Comparison of ENCODE assay signal across 18 mouse cellular contexts in the genomic region with DNA sequence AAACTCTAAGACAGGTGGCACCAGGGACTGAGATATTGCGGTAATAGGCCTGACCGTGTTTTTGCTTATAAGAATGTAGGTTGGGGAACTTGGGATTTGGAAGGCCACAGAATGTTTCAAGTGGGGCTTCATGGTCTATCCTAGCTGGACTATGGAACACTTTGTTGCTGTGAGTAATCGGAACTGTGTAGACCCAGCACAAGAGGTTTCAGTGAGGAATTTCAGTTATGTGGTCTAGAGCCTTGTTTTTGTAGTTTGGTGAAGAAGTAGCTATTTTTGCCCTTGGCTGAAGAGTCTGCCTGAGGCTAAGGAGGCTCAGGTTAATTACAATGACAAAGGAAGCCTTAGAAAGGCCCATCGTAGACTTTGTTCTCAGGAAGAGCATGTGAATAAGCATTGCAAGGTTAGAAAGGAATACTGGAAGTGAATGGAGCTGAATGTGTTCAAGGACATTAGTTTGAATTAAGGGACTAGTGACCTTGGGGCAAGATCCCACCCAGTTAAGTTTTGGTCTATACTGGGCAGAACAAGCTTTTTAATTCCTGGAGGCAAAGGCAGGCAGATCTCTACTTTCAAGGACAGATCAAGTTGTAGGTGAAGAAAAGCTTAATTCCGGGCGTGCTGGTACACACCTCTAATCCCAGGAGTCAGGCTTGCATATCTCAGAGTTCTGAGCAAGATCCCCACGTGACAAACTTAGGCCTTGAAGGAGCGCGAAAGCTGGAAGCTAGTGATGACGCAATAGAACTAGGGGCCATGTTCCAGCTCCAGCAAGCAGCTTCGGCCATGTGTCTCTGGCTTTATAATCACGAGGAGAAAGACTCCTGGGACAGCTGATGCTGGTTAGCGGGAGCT. TPM values are rescaled to one million over a fixed set of nuclear protein-coding genes. Genes with fewer than 3 reads are reported as not detected.
A peak's percentile ranks its signal among the peaks of the same experiment; 100 is the strongest.
DNase-seq lines count a peak whose midpoint lies in the region; ATAC-seq lines count a peak whose summit lies in the region.
"Had no signal": no experiment of that assay in that cellular context is flagged by ENCODE, and none has a peak within 500 bp of the region (broad histone marks: within the 10 kb centered on the region; RNA-seq: fewer than 3 reads in every experiment).

No protein-coding gene starts in this region.

- 84% methylated on average over 13 of the region's 13 CpGs for WGBS in intestine, embryonic 16.5 days
- 87% methylated on average over 13 of the region's 13 CpGs for WGBS in hindbrain, embryonic 10.5 days

- ATAC-seq in intestine, embryonic 16.5 days, result peak; percentile 30; the same call in 1 of the 2 replicates
- ATAC-seq: CD4-positive, CD25-positive, alpha-beta regulatory T cell, adult 4 months; forebrain, postnatal 0 days; hindbrain, postnatal 0 days; midbrain, embryonic 16.5 days had no signal

- no peaks in the 10 kb centered on the region for H3K27me3 ChIP-seq in intestine, embryonic 16.5 days (replicated peaks; ENCODE audit: control insufficient read depth, insufficient read depth, low read length)
- H3K27me3 ChIP-seq in hindbrain, embryonic 10.5 days (ENCODE audit: insufficient read depth, poor library complexity, severe bottlenecking), result no peaks in the 10 kb centered on the region
- H3K27me3 ChIP-seq: megakaryocyte, embryonic 14.5 days had no signal

- H3K27ac ChIP-seq in intestine, embryonic 16.5 days (ENCODE audit: low read length), result no peak overlapping the region
- no peak overlapping the region for H3K27ac ChIP-seq in hindbrain, embryonic 10.5 days
- H3K27ac ChIP-seq: gastrocnemius, adult 2 months; hindbrain, postnatal 0 days had no signal

- peaks cover 41% of the 10 kb centered on the region for H3K36me3 ChIP-seq in intestine, embryonic 16.5 days (ENCODE audit: control insufficient read depth, insufficient read depth, low read length)
- H3K36me3 ChIP-seq in hindbrain, embryonic 10.5 days, result peaks cover 100% of the 10 kb centered on the region

- no peaks in the 10 kb centered on the region for H3K4me1 ChIP-seq in intestine, embryonic 16.5 days (ENCODE audit: control insufficient read depth, insufficient read depth, low read length)
- H3K4me1 ChIP-seq in hindbrain, embryonic 10.5 days (replicated peaks), result peaks cover 6% of the 10 kb centered on the region; the same call in 1 of the 2 replicates

- H3K4me3 ChIP-seq in intestine, embryonic 16.5 days (ENCODE audit: low read length), result no peak overlapping the region
- H3K4me3 ChIP-seq in hindbrain, embryonic 10.5 days, result no peak overlapping the region
- H3K4me3 ChIP-seq: gastrocnemius, adult 2 months; megakaryocyte, embryonic 14.5 days had no signal

- no peak overlapping the region for H3K9ac ChIP-seq in intestine, embryonic 16.5 days (ENCODE audit: low read depth, low read length)
- H3K9ac ChIP-seq: forebrain, postnatal 0 days had no signal

- H3K4me2 ChIP-seq in intestine, embryonic 16.5 days (ENCODE audit: low read depth, low read length), result no peak overlapping the region

- no peaks in the 10 kb centered on the region for H3K9me3 ChIP-seq in intestine, embryonic 16.5 days (ENCODE audit: control insufficient read depth, low read length)
- no peaks in the 10 kb centered on the region for H3K9me3 ChIP-seq in hindbrain, embryonic 10.5 days
- H3K9me3 ChIP-seq: megakaryocyte, embryonic 14.5 days had no signal

- peak; percentile 40 to 53 for DNase-seq in lung, adult 18-20 months
- DNase-seq in lung, postnatal 10 days, result no peak
- peak; percentile 99 for DNase-seq in ES-CJ7 (ENCODE audit: low read depth, low spot score)
- peak; percentile 98 for DNase-seq in ZHBTc4 (ENCODE audit: low read depth, low spot score)
- no peak for DNase-seq in hindbrain, embryonic 10.5 days (ENCODE audit: low spot score)
- DNase-seq in left cerebral cortex, adult 18-20 months (ENCODE audit: low spot score in 2 of 2), result no peak
- no peak for DNase-seq in gastrocnemius, postnatal 25 days
- DNase-seq: cerebellum, adult 9-10 months; forebrain, postnatal 0 days; gastrocnemius, adult 2 months; heart, postnatal 10 days; right cerebral cortex, postnatal 14 days; thymus, adult 2 months had no signal

RNA-seq across cellular contexts. Expression of gene Brd1, which starts 25.1 kb away (rescaled TPM):
- polyA plus RNA-seq in intestine, embryonic 16.5 days (2015; fragmentation: Nextera tagmentation; extraction: Ambion mirVana), result 13.4 and 14.1 TPM in 2 replicates
- polyA plus RNA-seq in hindbrain, embryonic 10.5 days (2016; fragmentation: Nextera tagmentation; extraction: Ambion mirVana), result 16.9 and 19.6 TPM in 2 replicates
- 10 to 100 TPM; 49.9 to 53.0 TPM for total RNA-seq in left cerebral cortex, adult 18-20 months (2021)
- total RNA-seq in gastrocnemius, postnatal 25 days (2021), result 10 to 100 TPM; 20.9 to 21.6 TPM

RNA-seq across cellular contexts. Expression of gene Zbed4, which starts 42.6 kb away (rescaled TPM):
- polyA plus RNA-seq in intestine, embryonic 16.5 days (2015; fragmentation: Nextera tagmentation; extraction: Ambion mirVana), result 11.9 and 12.4 TPM in 2 replicates
- polyA plus RNA-seq in hindbrain, embryonic 10.5 days (2016; fragmentation: Nextera tagmentation; extraction: Ambion mirVana), result 37.2 and 40.8 TPM in 2 replicates
- total RNA-seq in left cerebral cortex, adult 18-20 months (2021), result 1 to 10 TPM; 9.3 to 9.7 TPM
- total RNA-seq in gastrocnemius, postnatal 25 days (2021), result 10 to 100 TPM in 1 of 2 experiments, 1 to 10 TPM in 1; 9.0 to 11.3 TPM

Comparison
In these comparisons a context has a peak if more than half of its experiments do, and no peak if none do; other contexts are left out.
1. DNase-seq: peak in lung, adult 18-20 months (2 of 2), ES-CJ7 (single experiment) and ZHBTc4 (single experiment); none in lung, postnatal 10 days (single experiment), hindbrain, embryonic 10.5 days (single experiment), left cerebral cortex, adult 18-20 months (0 of 2) and gastrocnemius, postnatal 25 days (single experiment).